Mouse (Mus musculus) thymus, postnatal 4 days (tissue): Measurements from ENCODE around the gene Lpin2.

Experiments used
- DNase-seq: peaks from one replicate; pipeline ENCODE4 v3.0.0; 2021

Gene Lpin2

GRCm38 (mm10) chr17:71177336-71177735 lies 5.0 kb upstream of the Lpin2 start:
- DNase-seq, result no peak

- DNase-seq, result no peak
These were observed 4.4 kb upstream of the Lpin2 start for GRCm38 (mm10) chr17:71177949-71178348.

GRCm38 (mm10) chr17:71178530-71179181 lies 3.7 kb upstream of the Lpin2 start:
- peak; percentile 31 for DNase-seq

GRCm38 (mm10) chr17:71179551-71180309 lies 2.6 kb upstream of the Lpin2 start:
- DNase-seq, result no peak

- DNase-seq, result no peak
These were observed 1.8 kb upstream of the Lpin2 start for GRCm38 (mm10) chr17:71180601-71181000.

GRCm38 (mm10) chr17:71182871-71183656 lies 704 bp downstream of the Lpin2 start:
- peak; percentile 97 for DNase-seq

DNA sequence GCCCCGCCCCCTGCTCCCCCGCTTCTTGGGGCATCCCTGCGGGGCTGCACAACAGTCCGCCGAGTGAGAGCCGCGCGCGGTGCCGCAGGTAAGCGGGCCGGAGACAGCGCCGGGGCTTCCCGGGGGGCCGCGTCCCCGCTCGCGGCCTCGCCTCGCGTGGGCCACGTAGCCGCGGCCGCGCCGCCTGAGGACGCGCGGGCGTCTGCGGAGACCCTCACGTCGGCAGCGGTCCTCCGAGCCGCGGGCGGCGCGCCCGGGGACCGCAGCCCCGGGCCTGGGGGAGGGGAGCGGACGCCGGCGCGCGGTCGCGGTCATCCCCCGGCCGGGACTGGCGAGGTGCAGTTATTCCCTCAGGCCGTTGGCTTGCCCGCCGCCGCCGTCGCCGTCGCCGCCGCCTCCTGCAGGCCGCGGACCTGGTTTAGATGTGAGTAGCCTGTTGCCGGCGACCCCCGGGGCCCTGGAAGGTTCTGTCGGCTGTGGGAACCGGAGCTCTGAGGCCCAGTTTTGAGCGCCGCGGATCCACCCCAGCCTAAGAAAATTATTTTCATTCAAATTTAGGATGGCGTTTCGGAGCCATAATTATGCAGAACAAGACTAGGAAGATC lies 1.4 kb downstream of the Lpin2 start:
- no peak for DNase-seq

DNA sequence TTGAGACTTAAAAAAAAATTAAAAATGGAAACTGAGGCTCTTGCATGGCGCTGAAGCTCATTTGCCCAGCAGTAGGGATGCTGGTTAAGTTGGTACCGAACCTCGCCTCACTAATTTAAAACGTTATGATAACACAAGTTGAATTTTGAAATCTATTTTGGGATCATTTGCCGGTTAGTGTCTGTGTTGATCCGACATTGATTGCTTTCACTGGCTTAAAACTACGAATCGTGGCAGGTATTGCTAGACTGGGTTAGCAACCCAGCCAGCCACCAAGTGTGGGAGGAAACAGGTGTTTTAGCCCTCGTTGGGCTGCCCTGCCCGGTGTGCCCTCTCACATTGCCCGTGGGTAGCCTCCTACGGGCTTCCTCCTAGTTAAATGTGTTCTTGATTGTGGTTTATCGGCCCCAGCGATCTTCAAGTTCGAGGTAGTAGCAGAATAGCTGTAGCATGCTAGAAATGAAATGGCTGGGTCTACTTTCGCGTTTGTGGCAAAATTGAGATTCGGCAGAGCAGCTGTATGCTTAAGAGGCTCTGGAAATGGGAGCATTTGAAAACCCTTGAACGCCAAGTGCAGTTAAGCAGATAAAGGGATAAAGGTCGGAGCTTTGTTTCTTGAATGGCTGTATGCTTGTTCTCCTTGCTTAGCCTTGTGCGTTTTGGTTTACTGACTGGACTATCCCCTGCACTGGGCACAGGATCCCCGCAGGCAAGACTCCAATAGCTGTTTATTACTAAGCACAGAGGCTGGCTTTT lies 2.2 kb downstream of the Lpin2 start:
- DNase-seq, result peak; percentile 64

DNA sequence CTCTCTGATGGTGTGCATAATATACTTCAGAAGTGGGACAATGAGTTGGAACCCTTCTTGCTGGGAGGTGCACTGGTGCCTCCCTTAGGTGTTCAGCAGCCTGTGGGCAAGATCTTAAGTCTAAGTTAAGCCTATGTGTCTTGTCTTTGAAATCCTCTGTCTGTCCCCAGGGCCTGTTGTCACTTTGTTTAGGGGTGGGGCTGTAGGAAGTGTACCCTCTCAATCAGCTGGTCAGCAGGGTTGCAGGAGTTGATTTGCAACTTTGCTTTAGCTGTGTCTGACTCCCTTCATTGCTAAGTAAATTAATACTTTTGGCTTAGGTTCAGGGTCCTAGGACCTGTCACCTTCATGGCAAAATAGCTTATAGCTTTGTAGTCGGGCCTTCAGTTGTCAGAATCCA lies 3.0 kb downstream of the Lpin2 start:
- no peak for DNase-seq

GRCm38 (mm10) chr17:71190589-71190988 lies 8.2 kb downstream of the Lpin2 start:
- DNase-seq, result no peak

GRCm38 (mm10) chr17:71191063-71191462 lies 8.7 kb downstream of the Lpin2 start:
- DNase-seq, result no peak

- DNase-seq, result no peak
These were observed 9.5 kb downstream of the Lpin2 start for GRCm38 (mm10) chr17:71191651-71192419.

DNA sequence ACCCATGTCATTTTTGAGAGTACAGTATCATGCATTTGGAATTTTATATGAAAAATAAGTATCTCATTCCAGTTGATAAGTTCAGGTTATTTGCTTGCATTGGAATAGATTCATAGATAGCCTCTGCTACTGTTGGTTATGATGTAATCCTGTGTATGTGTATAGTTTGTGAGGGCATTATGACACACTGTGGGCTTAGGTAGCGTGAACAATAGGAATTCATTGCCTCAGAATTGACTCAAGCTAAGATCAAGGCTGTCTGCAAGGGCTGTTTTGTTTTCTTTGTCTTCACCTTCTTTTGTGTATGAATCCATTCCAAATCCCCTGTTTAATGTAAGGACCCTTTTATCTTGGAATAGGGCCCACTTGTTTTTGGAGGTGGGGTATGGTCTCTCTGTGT lies 10.7 kb downstream of the Lpin2 start:
- no peak for DNase-seq

- DNase-seq, result no peak
These were observed 11.1 kb downstream of the Lpin2 start for GRCm38 (mm10) chr17:71193485-71193884.

- DNase-seq, result no peak
These were observed 12.7 kb downstream of the Lpin2 start for GRCm38 (mm10) chr17:71194906-71195632.

- peak; percentile 45 for DNase-seq
These were observed 13.5 kb downstream of the Lpin2 start for GRCm38 (mm10) chr17:71195633-71196391.

DNA sequence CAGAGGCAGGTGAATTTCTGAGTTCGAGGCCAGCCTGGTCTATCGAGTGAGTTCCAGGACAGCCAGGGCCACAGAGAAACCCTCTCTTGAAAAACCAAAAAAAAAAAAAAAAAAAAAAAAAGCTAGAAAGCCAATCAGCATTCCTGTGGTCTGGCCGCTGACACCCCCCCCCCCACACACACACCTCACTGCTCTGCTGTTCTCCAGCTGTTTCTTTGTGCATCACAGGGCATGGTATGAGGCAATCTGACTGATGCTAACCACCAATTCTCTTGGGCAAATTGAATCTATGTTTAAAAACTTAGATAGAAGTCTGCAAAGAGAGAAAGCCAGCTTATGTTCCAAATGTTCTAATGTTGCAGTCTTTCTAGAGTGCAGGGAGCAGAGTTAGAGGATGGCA lies 14.1 kb downstream of the Lpin2 start:
- no peak for DNase-seq

GRCm38 (mm10) chr17:71199346-71199745 lies 17.0 kb downstream of the Lpin2 start:
- peak; percentile 25 for DNase-seq

GRCm38 (mm10) chr17:71202136-71202535 lies 19.8 kb downstream of the Lpin2 start:
- DNase-seq, result no peak
